Mouse (Mus musculus) forebrain, embryonic 16.5 days (tissue): ENCODE measurements at regions not wholly inside any gene's neighbourhood (a gene's known extent, or its start where the extent isn't known, plus 50 kb on each side); places are given as distances from the start of the nearest gene placed in this dataset.

ENCODE experiments used
- ATAC-seq: fragments of 200-750 bp; cut with Nextera tagmentation; 2 replicates; pipeline ENCODE4 v1.8.0; 2017; ENCODE audit warnings: mild to moderate bottlenecking, moderate library complexity
- H3K27ac ChIP-seq: fragments of 300-500 bp; sonication (generic); 2 replicates; pipeline ENCODE4 v1.5.1; 2014; ENCODE audit warnings: low read length, control low read depth
- H3K27me3 ChIP-seq: fragments of 300-500 bp; sonication (generic); replicated peaks from 2 replicates; pipeline ENCODE4 v1.6.1; 2014; ENCODE audit warnings: low read length; ENCODE audit not compliant: control insufficient read depth, insufficient read depth
- H3K36me3 ChIP-seq: fragments of 300-500 bp; sonication (generic); 2 replicates; pipeline ENCODE4 v1.6.1; 2014; ENCODE audit not compliant: control insufficient read depth, insufficient read depth
- H3K4me1 ChIP-seq: fragments of 300-500 bp; sonication (generic); replicated peaks from 2 replicates; pipeline ENCODE4 v1.6.1; 2014; ENCODE audit warnings: low read length; ENCODE audit not compliant: control insufficient read depth, insufficient read depth
- H3K4me2 ChIP-seq: fragments of 300-500 bp; sonication (generic); 2 replicates; pipeline ENCODE4 v1.6.1; 2014; ENCODE audit warnings: mild to moderate bottlenecking, low read length, control low read depth
- H3K4me3 ChIP-seq: fragments of 300-500 bp; sonication (generic); replicated peaks from 2 replicates; pipeline ENCODE4 v1.5.1; 2014; ENCODE audit warnings: mild to moderate bottlenecking, low read length, control low read depth
- H3K9ac ChIP-seq: fragments of 300-500 bp; sonication (generic); replicated peaks from 2 replicates; pipeline ENCODE4 v1.6.1; 2014; ENCODE audit warnings: low read depth, low read length, control low read depth
- H3K9me3 ChIP-seq: fragments of 300-500 bp; sonication (generic); 2 replicates; pipeline ENCODE4 v1.6.1; 2016; ENCODE audit warnings: low read length; ENCODE audit not compliant: control insufficient read depth
- WGBS: fragments of 180-500 bp; shearing (Covaris S2); extraction: QIAGEN DNeasy Blood & Tissue Kit; methylation state at CpG from one replicate; pipeline ENCODE4 v1.1.7; 2014; 5-methylcytosine and 5-hydroxymethylcytosine counted together

- Histone ChIP-seq H3K4me1 (no peaks in the 10 kb centered on the region; the same call in 1 of the 2 replicates), H3K36me3 (no peaks in the 10 kb centered on the region), H3K9me3 (no peaks in the 10 kb centered on the region), H3K27me3 (no peaks in the 10 kb centered on the region), H3K27ac (no peak overlapping the region), H3K9ac (no peak overlapping the region), H3K4me3 (no peak overlapping the region), H3K4me2 (no peak overlapping the region)
- ATAC-seq: peak; percentile 64; the same call in 1 of the 2 replicates
- 29% methylated on average over 3 of the region's 3 CpGs for WGBS
Measured at GRCm38 (mm10) chr13:114523116-114523515, 64.4 kb upstream of the Fst start.

DNA sequence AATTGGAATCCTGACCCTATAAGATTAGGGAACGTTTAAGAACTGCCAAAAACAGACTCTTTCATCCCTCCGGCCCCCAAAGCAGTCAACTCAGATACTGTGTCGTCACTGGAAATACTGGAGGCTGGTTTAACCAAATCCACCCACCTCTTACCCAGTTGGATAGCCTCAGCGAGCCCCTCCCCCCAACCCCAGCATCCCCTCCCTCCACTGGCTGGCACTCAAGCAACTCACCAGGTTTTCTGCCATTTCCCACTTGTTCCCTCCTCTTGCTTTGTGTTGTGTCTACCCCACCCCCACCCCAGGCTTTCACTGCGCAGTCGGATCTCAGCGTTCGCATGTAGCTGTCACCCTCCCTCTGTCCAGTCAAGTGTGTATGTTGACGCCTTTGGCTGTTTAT, 68.1 kb upstream of the Fst start:
- Histone ChIP-seq H3K4me1 (no peaks in the 10 kb centered on the region; the same call in 1 of the 2 replicates), H3K36me3 (no peaks in the 10 kb centered on the region), H3K4me3 (no peak overlapping the region), H3K27ac (no peak overlapping the region), H3K27me3 (no peaks in the 10 kb centered on the region), H3K4me2 (no peak overlapping the region), H3K9me3 (no peaks in the 10 kb centered on the region), H3K9ac (no peak overlapping the region)
- peak; percentile 59 for ATAC-seq
- 24% methylated on average over 9 of the region's 9 CpGs for WGBS

- no peak overlapping the region for H3K4me3 ChIP-seq
- H3K4me2 ChIP-seq: no peak overlapping the region
- H3K27ac ChIP-seq: no peak overlapping the region
- 71% methylated on average over 11 of the region's 11 CpGs for WGBS
- H3K36me3 ChIP-seq: no peaks in the 10 kb centered on the region
- H3K27me3 ChIP-seq: no peaks in the 10 kb centered on the region
- H3K9ac ChIP-seq: no peak overlapping the region
- no peaks in the 10 kb centered on the region for H3K9me3 ChIP-seq
- H3K4me1 ChIP-seq: peaks cover 4% of the 10 kb centered on the region; the same call in 1 of the 2 replicates
- ATAC-seq: no peak
Measured at GRCm38 (mm10) chr13:114530171-114530774, 71.5 kb upstream of the Fst start.

GRCm38 (mm10) chr13:114531780-114532179, 73.0 kb upstream of the Fst start:
- H3K36me3 ChIP-seq: no peaks in the 10 kb centered on the region
- H3K4me3 ChIP-seq: 0 out of 2 replicates have a peak overlapping the region, but pooled peaks have one; percentile 2
- no peaks in the 10 kb centered on the region for H3K9me3 ChIP-seq
- no peak for ATAC-seq
- no peaks in the 10 kb centered on the region for H3K27me3 ChIP-seq
- no peak overlapping the region for H3K9ac ChIP-seq
- H3K27ac ChIP-seq: no peak overlapping the region
- peaks cover 4% of the 10 kb centered on the region; the same call in 1 of the 2 replicates for H3K4me1 ChIP-seq
- WGBS: 11% methylated on average over 5 of the region's 5 CpGs
- H3K4me2 ChIP-seq: peak overlapping the region; percentile 28; the same call in 1 of the 2 replicates

DNA sequence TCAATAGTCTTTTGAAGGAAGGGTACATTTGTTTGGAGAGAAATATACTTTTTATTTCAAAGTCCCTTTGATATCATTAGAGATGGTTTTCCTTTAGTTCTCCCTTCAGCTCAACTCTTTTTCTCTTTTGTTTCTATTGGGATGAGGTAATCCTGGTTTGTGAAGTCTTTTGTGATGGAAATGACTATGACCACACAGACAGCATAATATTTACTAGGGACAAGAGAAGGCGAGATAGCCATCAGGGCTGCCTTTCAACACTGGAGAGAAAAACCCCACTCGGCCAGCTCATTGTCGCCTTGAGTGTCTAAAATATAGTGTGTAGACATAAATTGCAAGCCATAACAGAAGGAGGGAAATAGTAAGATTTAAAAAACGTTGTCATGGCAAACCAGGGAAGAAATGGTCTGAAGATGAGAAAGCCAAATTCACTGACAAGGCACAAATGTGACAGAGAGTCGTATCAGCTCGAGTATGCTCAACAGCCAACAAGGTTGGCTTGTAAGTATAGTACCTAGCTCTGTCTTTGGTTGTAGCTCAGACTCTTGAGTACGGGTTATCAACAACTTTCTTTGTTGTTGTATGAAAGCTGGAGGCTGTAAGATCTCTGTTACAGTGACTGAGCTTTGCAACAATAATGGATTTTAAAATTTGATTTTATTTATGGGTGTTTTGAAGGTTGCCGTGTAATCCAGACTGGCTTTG, 73.8 kb upstream of the Fst start:
- Histone ChIP-seq H3K36me3 (no peaks in the 10 kb centered on the region), H3K9me3 (no peaks in the 10 kb centered on the region), H3K9ac (no peak overlapping the region), H3K27me3 (no peaks in the 10 kb centered on the region), H3K4me3 (no peak overlapping the region), H3K4me1 (peaks cover 4% of the 10 kb centered on the region; the same call in 1 of the 2 replicates), H3K27ac (no peak overlapping the region), H3K4me2 (no peak overlapping the region)
- WGBS: 29% methylated on average over 8 of the region's 8 CpGs
- ATAC-seq: 0 out of 2 replicates have a peak, but pooled peaks have one; percentile 36

DNA sequence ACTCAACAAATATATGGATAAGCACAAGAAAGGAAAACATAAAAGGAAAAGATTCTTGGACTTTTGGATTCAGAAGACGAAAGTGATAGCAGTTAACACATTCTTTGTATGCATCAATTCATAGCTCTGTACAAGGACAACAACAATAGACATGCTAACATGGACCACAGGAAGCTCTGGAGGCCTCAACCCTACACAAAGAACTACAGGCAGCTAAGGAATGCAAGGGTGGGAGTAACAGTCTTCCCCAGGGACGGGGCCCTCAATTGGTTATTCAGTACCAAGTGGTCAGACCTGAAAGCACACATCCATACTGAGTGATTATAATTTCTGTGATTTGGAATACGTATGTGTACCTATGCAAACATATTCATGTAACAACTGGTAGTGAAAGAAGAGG, 75.8 kb upstream of the Fst start:
- no peaks in the 10 kb centered on the region for H3K27me3 ChIP-seq
- no peak for ATAC-seq
- no peaks in the 10 kb centered on the region for H3K36me3 ChIP-seq
- peaks cover 4% of the 10 kb centered on the region; the same call in 1 of the 2 replicates for H3K4me1 ChIP-seq
- no peak overlapping the region for H3K4me2 ChIP-seq
- H3K27ac ChIP-seq: no peak overlapping the region
- no peaks in the 10 kb centered on the region for H3K9me3 ChIP-seq
- H3K9ac ChIP-seq: no peak overlapping the region
- H3K4me3 ChIP-seq: no peak overlapping the region
- 58% methylated on average over 3 of the region's 3 CpGs for WGBS

DNA sequence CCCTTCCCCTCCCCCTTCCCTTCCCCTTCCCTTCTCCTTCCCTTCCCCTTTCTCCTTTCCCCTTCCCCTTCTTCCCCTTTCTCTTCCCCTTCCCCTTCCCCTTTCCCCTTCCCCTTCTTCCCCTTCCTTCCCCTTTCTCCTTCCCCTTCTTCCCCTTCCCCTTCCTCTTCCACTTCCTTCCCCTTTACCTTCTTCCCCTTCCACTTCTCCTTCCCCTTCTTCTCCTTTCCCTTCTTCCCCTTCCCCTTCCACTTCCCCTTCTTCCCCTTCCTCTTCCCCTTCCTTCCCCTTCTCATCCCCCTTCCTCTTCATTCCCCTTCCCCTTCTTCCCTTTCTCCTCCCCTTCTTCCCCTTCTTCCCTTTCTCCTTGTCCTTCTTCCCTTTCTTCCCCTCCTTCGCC, 77.0 kb upstream of the Fst start:
- Histone ChIP-seq H3K27me3 (no peaks in the 10 kb centered on the region), H3K9ac (no peak overlapping the region), H3K36me3 (no peaks in the 10 kb centered on the region), H3K27ac (no peak overlapping the region), H3K9me3 (no peaks in the 10 kb centered on the region), H3K4me1 (peaks cover 4% of the 10 kb centered on the region; the same call in 1 of the 2 replicates), H3K4me3 (no peak overlapping the region), H3K4me2 (no peak overlapping the region)
- 73% methylated on average over 1 of the region's 1 CpGs for WGBS
- ATAC-seq: no peak

DNA sequence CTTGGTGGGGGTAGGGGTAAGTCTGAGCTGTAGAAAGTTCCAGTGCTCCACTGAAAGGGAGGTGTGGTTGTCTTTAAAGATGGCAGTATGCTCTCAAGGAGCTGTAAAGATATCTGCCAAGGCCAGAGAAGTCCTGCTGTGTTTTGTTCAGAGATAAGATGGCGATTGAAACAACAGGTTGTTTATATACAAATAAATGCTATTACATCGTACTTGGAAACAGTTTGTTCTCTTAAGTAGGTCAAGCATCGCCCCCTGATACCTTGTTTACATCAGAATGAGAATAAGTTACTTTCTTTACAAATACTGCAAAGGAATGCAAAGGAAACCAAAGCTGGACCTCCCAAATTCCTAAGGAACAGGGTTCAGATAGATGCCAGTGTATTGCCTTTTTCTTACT, 113.0 kb upstream of the Fst start:
- WGBS: 59% methylated on average over 3 of the region's 3 CpGs
- no peak for ATAC-seq

DNA sequence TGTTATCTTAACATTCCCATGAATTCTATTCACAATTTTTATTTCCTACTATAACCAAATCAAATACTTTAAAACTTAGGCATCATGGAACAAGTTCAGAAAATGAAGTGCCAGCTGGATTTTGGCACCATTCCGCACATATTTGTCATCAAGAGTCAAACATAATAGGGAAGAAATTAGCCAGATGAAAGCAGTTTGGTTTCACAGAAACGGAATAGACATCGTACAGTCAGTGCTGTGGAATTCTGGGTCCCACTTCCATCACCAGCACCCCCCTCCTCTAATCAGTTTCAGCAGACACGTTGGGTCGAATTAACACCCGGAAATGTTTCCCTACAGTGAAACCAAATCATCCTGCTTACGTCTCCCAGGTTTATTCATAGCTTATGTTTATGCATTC, 125.8 kb upstream of the Fst start:
- H3K4me1 ChIP-seq: no peaks in the 10 kb centered on the region; the same call in 1 of the 2 replicates
- ATAC-seq: peak; percentile 59; the same call in 1 of the 2 replicates
- no peaks in the 10 kb centered on the region for H3K27me3 ChIP-seq
- WGBS: 42% methylated on average over 7 of the region's 7 CpGs
- no peak overlapping the region for H3K4me3 ChIP-seq
- no peak overlapping the region for H3K9ac ChIP-seq
- no peak overlapping the region for H3K27ac ChIP-seq
- H3K36me3 ChIP-seq: no peaks in the 10 kb centered on the region
- H3K4me2 ChIP-seq: no peak overlapping the region
- H3K9me3 ChIP-seq: no peaks in the 10 kb centered on the region

More for the DNA sequence above, 113.0 kb upstream of the Fst start:
- no peak overlapping the region for H3K4me3 ChIP-seq
- no peak overlapping the region for H3K9ac ChIP-seq
- H3K4me1 ChIP-seq: no peaks in the 10 kb centered on the region
- H3K36me3 ChIP-seq: no peaks in the 10 kb centered on the region
- H3K4me2 ChIP-seq: no peak overlapping the region
- no peaks in the 10 kb centered on the region for H3K27me3 ChIP-seq
- no peak overlapping the region for H3K27ac ChIP-seq
- no peaks in the 10 kb centered on the region for H3K9me3 ChIP-seq
